Mouse (Mus musculus) frontal cortex, postnatal 36 days (tissue): Measurements from ENCODE around the gene Tut7.
"Not testable (repeated sequence)": the region's sequence is repeated elsewhere in the genome, so short reads cannot be mapped to it uniquely, and the experiment has no call there.

Experiments
- DNase-seq, 2 experiments: peaks; one replicate each; pipeline ENCODE4 v3.0.0; 2022; ENCODE audit warnings: low spot score in 2 of 2

The Tut7 gene

GRCm38 (mm10) chr13:59822507-59823462 lies at the start of gene Tut7:
TSS of gene Tut7 (minus strand) at chr13:59823147.
- peak; percentile 90 to 93 for DNase-seq

GRCm38 (mm10) chr13:59872446-59872845 lies 49.5 kb upstream of the Tut7 start:
- DNase-seq: no peak

- DNase-seq: no peak
Measured at GRCm38 (mm10) chr13:59870004-59870403, 47.1 kb upstream of the Tut7 start.

GRCm38 (mm10) chr13:59868011-59868649 lies 45.2 kb upstream of the Tut7 start:
- DNase-seq: no peak

GRCm38 (mm10) chr13:59867103-59867502 lies 44.2 kb upstream of the Tut7 start:
- DNase-seq: no peak

GRCm38 (mm10) chr13:59859515-59859914 lies 36.6 kb upstream of the Tut7 start:
- DNase-seq: no peak

- peak; percentile 65 for DNase-seq
Measured at GRCm38 (mm10) chr13:59856286-59857070, 33.5 kb upstream of the Tut7 start.

GRCm38 (mm10) chr13:59853471-59853870 lies 30.5 kb upstream of the Tut7 start:
- no peak for DNase-seq

GRCm38 (mm10) chr13:59850373-59850772 lies 27.4 kb upstream of the Tut7 start:
- DNase-seq: no peak

- no peak for DNase-seq
Measured at GRCm38 (mm10) chr13:59844661-59845060, 21.7 kb upstream of the Tut7 start.

GRCm38 (mm10) chr13:59843976-59844375 lies 21.0 kb upstream of the Tut7 start:
- no peak for DNase-seq

- DNase-seq: peak; percentile 82 to 91
Measured at GRCm38 (mm10) chr13:59842226-59843210, 19.6 kb upstream of the Tut7 start.

- DNase-seq: not testable (repeated sequence)
Measured at GRCm38 (mm10) chr13:59841761-59842160, 18.8 kb upstream of the Tut7 start.

GRCm38 (mm10) chr13:59840429-59841169 lies 17.7 kb upstream of the Tut7 start:
- DNase-seq: peak; percentile 72 to 91

GRCm38 (mm10) chr13:59839356-59839755 lies 16.4 kb upstream of the Tut7 start:
- DNase-seq: no peak

GRCm38 (mm10) chr13:59838464-59838863 lies 15.5 kb upstream of the Tut7 start:
- no peak for DNase-seq

GRCm38 (mm10) chr13:59836811-59837210 lies 13.9 kb upstream of the Tut7 start:
- no peak for DNase-seq

GRCm38 (mm10) chr13:59836101-59836798 lies 13.3 kb upstream of the Tut7 start:
- DNase-seq: no peak

GRCm38 (mm10) chr13:59834786-59835452 lies 12.0 kb upstream of the Tut7 start:
- peak; percentile 76 to 79 for DNase-seq
